Mouse (Mus musculus) liver, adult 2 months (tissue): ENCODE data around the gene Nicn1. TPM values are rescaled to one million over a fixed set of nuclear protein-coding genes. Genes with fewer than 3 reads are reported as not detected.
"Not testable (repeated sequence)": the region's sequence is repeated elsewhere in the genome, so short reads cannot be mapped to it uniquely, and the experiment has no call there.

Source experiments
- DNase-seq: peaks from one replicate; pipeline ENCODE4 v3.0.0-alpha.2; 2011; ENCODE audit warnings: low read depth, low spot score; ENCODE audit errors: extremely low read depth
- H3K27ac ChIP-seq: fragments of 200-500 bp; replicated peaks from 2 replicates; pipeline ENCODE4 v1.5.1; 2012; ENCODE audit warnings: low read depth, mild to moderate bottlenecking, control low read depth, inconsistent platforms, low read length; ENCODE audit not compliant: insufficient read depth
- H3K27me3 ChIP-seq: fragments of 200-500 bp; 2 replicates; pipeline ENCODE4 v1.6.1; 2012; ENCODE audit warnings: mild to moderate bottlenecking, moderate library complexity, low read length, inconsistent platforms; ENCODE audit not compliant: control insufficient read depth, insufficient read depth
- H3K36me3 ChIP-seq: fragments of 200-500 bp; 2 replicates; pipeline ENCODE4 v1.6.1; 2012; ENCODE audit warnings: low read length, inconsistent platforms; ENCODE audit not compliant: control insufficient read depth, insufficient read depth
- H3K4me1 ChIP-seq: fragments of 200-500 bp; 2 replicates; pipeline ENCODE4 v1.6.1; 2011; ENCODE audit warnings: low read length; ENCODE audit not compliant: control insufficient read depth, insufficient read depth
- H3K4me3 ChIP-seq: fragments of 200-500 bp; 2 replicates; pipeline ENCODE4 v1.5.1; 2011; ENCODE audit warnings: low read depth, mild to moderate bottlenecking, control low read depth, low read length, moderate library complexity; ENCODE audit not compliant: insufficient read depth
- H3K79me2 ChIP-seq: fragments of 200-500 bp; 2 replicates; pipeline ENCODE4 v1.6.1; 2012; ENCODE audit warnings: inconsistent platforms, mild to moderate bottlenecking, low read length, moderate library complexity; ENCODE audit not compliant: control insufficient read depth, insufficient read depth
- H3K9ac ChIP-seq: fragments of 200-500 bp; 2 replicates; pipeline ENCODE4 v1.6.1; 2012; ENCODE audit warnings: low read depth, mild to moderate bottlenecking, control low read depth, inconsistent platforms, low read length
- CTCF ChIP-seq: fragments of 200-500 bp; IDR thresholded peaks from 2 replicates; pipeline ENCODE4 v1.5.1; 2011; ENCODE audit warnings: low read depth, low read length, control low read depth
- POLR2A ChIP-seq: fragments of 200-500 bp; IDR thresholded peaks from 2 replicates; pipeline ENCODE4 v1.6.1; 2011; ENCODE audit warnings: low read length, control low read depth; ENCODE audit not compliant: insufficient read depth; ENCODE audit errors: extremely low read depth
- WGBS: fragments of 180-500 bp; shearing (Covaris S2); methylation state at CpG from one replicate; pipeline ENCODE4 v1.1.7; 2018; 5-methylcytosine and 5-hydroxymethylcytosine counted together
- polyA plus RNA-seq: library from polyadenylated mRNA; depleted of rRNA; stranded (reverse); fragments of >200 nt; gene quantifications from 2 replicates; pipeline ENCODE4 v1.2.3, GENCODE M21; 2012
- total RNA-seq: library from RNA; depleted of rRNA; stranded (reverse); fragments of >200 nt; gene quantifications from 2 replicates; pipeline ENCODE4 v1.2.3, GENCODE M21; 2014

Gene Nicn1
- total and polyA plus RNA-seq, 2 experiments, result 5.8 to 15.9 TPM

DNA sequence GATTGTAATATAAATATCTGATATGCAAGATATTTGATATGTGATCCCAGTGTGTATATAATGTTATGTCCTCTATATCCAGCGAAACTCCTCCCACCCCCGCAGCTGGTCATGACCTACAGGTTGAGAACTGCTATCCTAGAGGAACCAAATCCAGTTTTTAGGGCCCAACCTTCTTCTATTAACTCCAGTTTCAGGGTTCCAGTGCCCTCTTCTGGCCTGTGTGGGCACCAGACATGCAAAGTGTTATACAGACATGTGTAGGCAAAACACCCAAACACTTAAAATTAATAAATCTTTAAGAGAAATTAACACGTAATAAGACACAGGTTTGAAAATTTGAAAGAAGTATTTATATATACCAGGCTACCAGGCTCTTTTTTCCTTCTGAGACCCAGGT, 27.3 kb downstream of the Nicn1 start:
- H3K4me1 ChIP-seq, result peaks cover 38% of the 10 kb centered on the region

GRCm38 (mm10) chr9:108318462-108318861, 28.2 kb downstream of the Nicn1 start:
- H3K79me2 ChIP-seq, result peaks cover 49% of the 10 kb centered on the region
- H3K4me1 ChIP-seq, result peaks cover 37% of the 10 kb centered on the region
- no peak overlapping the region for H3K27ac ChIP-seq
- TF ChIP-seq CTCF, result no peak
- TF ChIP-seq POLR2A, result no peak
- no peak overlapping the region for H3K4me3 ChIP-seq
- peaks cover 13% of the 10 kb centered on the region for H3K36me3 ChIP-seq
- H3K27me3 ChIP-seq, result no peaks in the 10 kb centered on the region
- WGBS, result 73% methylated on average over 2 of the region's 2 CpGs
- DNase-seq, result no peak
- no peak overlapping the region for H3K9ac ChIP-seq

More for the DNA sequence above, 27.3 kb downstream of the Nicn1 start:
- TF ChIP-seq POLR2A (no peak), CTCF (peak; percentile 38; the same call in 1 of the 2 replicates)
- DNase-seq, result peak; percentile 49
- Histone ChIP-seq H3K4me3 (no peak overlapping the region), H3K79me2 (peaks cover 47% of the 10 kb centered on the region), H3K36me3 (peaks cover 13% of the 10 kb centered on the region), H3K9ac (no peak overlapping the region), H3K27me3 (no peaks in the 10 kb centered on the region), H3K27ac (no peak overlapping the region)
- WGBS, result 77% methylated on average over 3 of the region's 3 CpGs

- not testable (repeated sequence) for H3K4me3 ChIP-seq, H3K27me3 ChIP-seq, H3K9ac ChIP-seq, H3K27ac ChIP-seq, DNase-seq, H3K36me3 ChIP-seq
- WGBS, result 86% methylated on average over 7 of the region's 7 CpGs
- peaks cover 32% of the 10 kb centered on the region for H3K4me1 ChIP-seq
- peaks cover 38% of the 10 kb centered on the region; the same call in 1 of the 2 replicates for H3K79me2 ChIP-seq
Measured at GRCm38 (mm10) chr9:108322054-108322453, 31.8 kb downstream of the Nicn1 start.

DNA sequence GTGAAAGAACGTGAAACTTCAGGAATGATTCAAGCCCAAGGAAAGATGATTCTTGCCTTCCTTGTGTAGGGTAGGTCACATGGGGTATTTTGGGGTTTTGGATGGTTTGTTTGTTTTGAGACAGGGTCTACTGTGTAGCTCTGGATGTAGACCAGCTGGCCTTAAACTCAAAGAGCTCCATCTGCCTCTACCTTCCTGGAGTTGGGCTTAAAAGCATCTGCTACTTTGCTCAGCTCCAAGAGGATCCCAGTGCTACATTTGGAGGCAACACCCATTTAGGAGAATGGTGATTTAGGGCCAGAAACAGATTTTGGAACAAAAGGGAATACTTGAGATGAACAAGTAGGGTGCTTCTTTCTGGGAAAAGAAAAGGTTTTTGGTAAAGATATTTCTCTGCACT, 34.6 kb downstream of the Nicn1 start:
- H3K79me2 ChIP-seq, result peaks cover 41% of the 10 kb centered on the region; the same call in 1 of the 2 replicates
- no peak for DNase-seq
- no peak overlapping the region for H3K27ac ChIP-seq
- peaks cover 21% of the 10 kb centered on the region for H3K36me3 ChIP-seq
- no peaks in the 10 kb centered on the region for H3K27me3 ChIP-seq
- no peak overlapping the region for H3K9ac ChIP-seq
- WGBS, result 93% methylated on average over 1 of the region's 1 CpGs
- TF ChIP-seq CTCF, result no peak
- no peak for TF ChIP-seq POLR2A
- H3K4me3 ChIP-seq, result no peak overlapping the region
- peaks cover 16% of the 10 kb centered on the region for H3K4me1 ChIP-seq

DNA sequence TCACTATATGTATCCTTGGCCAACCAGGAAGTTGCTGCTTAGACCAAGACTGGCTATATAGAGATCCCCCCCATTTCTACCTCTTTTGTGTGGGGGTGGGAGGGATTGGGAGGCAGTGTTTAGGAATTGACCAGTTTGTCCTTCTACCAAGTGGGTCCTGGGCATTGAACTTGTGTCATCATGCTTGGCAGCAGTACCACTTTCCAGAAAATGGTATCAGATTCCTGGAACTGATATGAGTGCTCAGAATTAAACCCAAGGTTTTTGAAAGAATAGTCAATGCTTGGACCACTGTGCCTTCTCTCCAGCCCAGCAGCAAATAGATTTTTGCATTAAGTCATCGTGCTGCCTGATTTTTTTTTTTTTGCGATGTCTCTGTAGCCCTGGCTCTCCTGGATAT, 35.6 kb downstream of the Nicn1 start:
- peaks cover 11% of the 10 kb centered on the region for H3K4me1 ChIP-seq
- H3K4me3 ChIP-seq, result no peak overlapping the region
- H3K9ac ChIP-seq, result no peak overlapping the region
- H3K36me3 ChIP-seq, result peaks cover 28% of the 10 kb centered on the region
- H3K27ac ChIP-seq, result 0 out of 2 replicates have a peak overlapping the region, but pooled peaks have one; percentile 47
- no peaks in the 10 kb centered on the region for H3K27me3 ChIP-seq
- H3K79me2 ChIP-seq, result peaks cover 37% of the 10 kb centered on the region; the same call in 1 of the 2 replicates
- DNase-seq, result peak; percentile 72
- WGBS, result 25% methylated on average over 2 of the region's 2 CpGs
- TF ChIP-seq POLR2A, result no peak
- TF ChIP-seq CTCF, result no peak

GRCm38 (mm10) chr9:108337848-108338550, 47.8 kb downstream of the Nicn1 start:
- H3K36me3 ChIP-seq, result peaks cover 31% of the 10 kb centered on the region
- no peak for TF ChIP-seq POLR2A
- TF ChIP-seq CTCF, result no peak
- H3K9ac ChIP-seq, result no peak overlapping the region
- WGBS, result 78% methylated on average over 10 of the region's 10 CpGs
- H3K27me3 ChIP-seq, result no peaks in the 10 kb centered on the region
- DNase-seq, result no peak
- H3K79me2 ChIP-seq, result peaks cover 7% of the 10 kb centered on the region; the same call in 1 of the 2 replicates
- H3K4me3 ChIP-seq, result no peak overlapping the region
- peak overlapping the region; percentile 30 for H3K27ac ChIP-seq
- peaks cover 5% of the 10 kb centered on the region for H3K4me1 ChIP-seq
